Mouse (Mus musculus): ENCODE measurements around the gene 1110012L19Rik. TPM values are rescaled to one million over a fixed set of nuclear protein-coding genes. Genes with fewer than 3 reads are reported as not detected.

1110012L19Rik gene
- polyA plus RNA-seq, 1 experiment from 2014 or later, result 34.8 TPM

Other genes starting within 250 kb of the 1110012L19Rik start
- gene Ids, start 20.8 kb upstream of the 1110012L19Rik start, polyA plus RNA-seq (2015; fragmentation: Nextera tagmentation; extraction: Ambion mirVana), result 13.3 and 14.1 TPM in 2 replicates
- gene Tmem185a, start 91.3 kb downstream of the 1110012L19Rik start, polyA plus RNA-seq (2015; fragmentation: Nextera tagmentation; extraction: Ambion mirVana), result 47.3 and 49.2 TPM in 2 replicates